Mouse (Mus musculus) liver, embryonic 14.5 days (tissue): ENCODE data around the gene Cxcl10. TPM values are rescaled to one million over a fixed set of nuclear protein-coding genes. Genes with fewer than 3 reads are reported as not detected.

Experiments used
- ATAC-seq: fragments of 200-750 bp; cut with Nextera tagmentation; 2 replicates; pipeline ENCODE4 v1.8.0; 2017; ENCODE audit warnings: moderate number of reproducible peaks, mild to moderate bottlenecking, moderate library complexity; ENCODE audit not compliant: insufficient read depth
- DNase-seq, 3 experiments: peaks; one replicate each; pipeline ENCODE4 v3.0.0-alpha.2; 2012 to 2013; ENCODE audit warnings: low read depth in 3 of 3, low spot score in 3 of 3
- H3K27ac ChIP-seq: fragments of 300-500 bp; sonication (generic); 2 replicates; pipeline ENCODE4 v1.5.1; 2014; ENCODE audit warnings: moderate library complexity, mild to moderate bottlenecking, control low read depth, inconsistent platforms
- H3K27me3 ChIP-seq: fragments of 300-500 bp; sonication (generic); 2 replicates; pipeline ENCODE4 v1.6.1; 2014; ENCODE audit warnings: mild to moderate bottlenecking, low read length, moderate library complexity; ENCODE audit not compliant: control insufficient read depth, insufficient read depth
- H3K36me3 ChIP-seq: fragments of 300-500 bp; sonication (generic); replicated peaks from 2 replicates; pipeline ENCODE4 v1.6.1; 2014; ENCODE audit warnings: low read depth; ENCODE audit not compliant: control insufficient read depth, insufficient read depth
- H3K4me1 ChIP-seq, 2 experiments: fragments of 200-500 bp in 1 of 2; fragments of 300-500 bp in 1 of 2; sonication (generic) in 1 of 2; replicated peaks; 2 replicates each; pipeline ENCODE4 v1.6.1; 2012 to 2014; ENCODE audit warnings: antibody characterized with exemption in 1 of 2, inconsistent platforms in 1 of 2, low read length in 1 of 2; ENCODE audit not compliant: control insufficient read depth in 2 of 2, insufficient read depth in 2 of 2
- H3K4me2 ChIP-seq: fragments of 300-500 bp; sonication (generic); 2 replicates; pipeline ENCODE4 v1.6.1; 2014; ENCODE audit warnings: low read depth, mild to moderate bottlenecking, control low read depth, moderate library complexity
- H3K4me3 ChIP-seq, 2 experiments: fragments of 200-500 bp in 1 of 2; fragments of 300-500 bp in 1 of 2; sonication (generic) in 1 of 2; 2 replicates each; pipeline ENCODE4 v1.5.1; 2012 to 2014; ENCODE audit warnings: low read depth in 2 of 2, low read length in 2 of 2, mild to moderate bottlenecking in 2 of 2, control low read depth in 1 of 2, inconsistent platforms in 1 of 2, moderate library complexity in 1 of 2; ENCODE audit not compliant: insufficient read depth in 1 of 2
- H3K9ac ChIP-seq: fragments of 300-500 bp; sonication (generic); replicated peaks from 2 replicates; pipeline ENCODE4 v1.6.1; 2014; ENCODE audit warnings: mild to moderate bottlenecking, control low read depth, moderate library complexity
- H3K9me3 ChIP-seq: fragments of 300-500 bp; sonication (generic); 2 replicates; pipeline ENCODE4 v1.6.1; 2016; ENCODE audit warnings: low read length, mixed read lengths; ENCODE audit not compliant: control insufficient read depth
- CTCF ChIP-seq: IDR thresholded peaks from 2 replicates; pipeline ENCODE4 v1.5.1; 2016; ENCODE audit warnings: antibody characterized with exemption, low read depth, control low read depth
- EP300 ChIP-seq: IDR thresholded peaks from 2 replicates; pipeline ENCODE4 v1.6.1; 2016; ENCODE audit warnings: antibody characterized with exemption, low read depth
- WGBS: fragments of 180-500 bp; shearing (Covaris S2); extraction: QIAGEN DNeasy Blood & Tissue Kit; methylation state at CpG from one replicate; pipeline ENCODE4 v1.1.7; 2014; ENCODE audit not compliant: insufficient replicate concordance; 5-methylcytosine and 5-hydroxymethylcytosine counted together
- polyA plus RNA-seq, 2 experiments: library from polyadenylated mRNA; depleted of rRNA in 1 of 2; stranded (reverse) in 1 of 2; unstranded in 1 of 2; fragments of >200 nt; fragmentation: Nextera tagmentation in 1 of 2; extraction: Ambion mirVana in 1 of 2; gene quantifications; 2 replicates each; pipeline versions ENCODE4 v1.2.1 to v1.2.3; 2012 to 2014

Cxcl10 gene
- polyA plus RNA-seq, 2 experiments, result 4.8 to 10.0 TPM

- H3K9ac ChIP-seq, result no peak overlapping the region
- no peak overlapping the region for H3K4me2 ChIP-seq
- peaks cover 0 to 3% of the 10 kb centered on the region in 2 experiments; a peak in 1 of 4 replicates for H3K4me1 ChIP-seq
- 59% methylated on average over 5 of the region's 5 CpGs for WGBS
- DNase-seq (no peak), ATAC-seq (no peak)
- TF ChIP-seq EP300, result no peak
- TF ChIP-seq CTCF, result no peak
- peaks cover 5% of the 10 kb centered on the region for H3K27me3 ChIP-seq
- H3K27ac ChIP-seq, result no peak overlapping the region
- H3K36me3 ChIP-seq, result no peaks in the 10 kb centered on the region
- no peak overlapping the region for H3K4me3 ChIP-seq
- no peaks in the 10 kb centered on the region for H3K9me3 ChIP-seq
Measured at GRCm38 (mm10) chr5:92386102-92386501, 37.4 kb upstream of the Cxcl10 start.

- TF ChIP-seq CTCF, result peak; percentile 85
- no peak for TF ChIP-seq EP300
- 35% methylated on average over 7 of the region's 7 CpGs for WGBS
- Histone ChIP-seq H3K4me3 (no peak overlapping the region), H3K36me3 (no peaks in the 10 kb centered on the region), H3K27ac (no peak overlapping the region), H3K9me3 (no peaks in the 10 kb centered on the region), H3K4me1 (peaks cover 0 to 3% of the 10 kb centered on the region in 2 experiments; a peak in 1 of 4 replicates), H3K9ac (no peak overlapping the region), H3K27me3 (peaks cover 3% of the 10 kb centered on the region; the same call in 1 of the 2 replicates), H3K4me2 (no peak overlapping the region)
- no peak for DNase-seq
- no peak for ATAC-seq
Measured at GRCm38 (mm10) chr5:92384855-92385254, 36.2 kb upstream of the Cxcl10 start.

GRCm38 (mm10) chr5:92383747-92384146 lies 35.1 kb upstream of the Cxcl10 start:
- 69% methylated on average over 7 of the region's 7 CpGs for WGBS
- H3K27ac ChIP-seq, result no peak overlapping the region
- TF ChIP-seq CTCF, result no peak
- TF ChIP-seq EP300, result no peak

GRCm38 (mm10) chr5:92382349-92382679 lies 33.6 kb upstream of the Cxcl10 start:
- H3K4me3 ChIP-seq, result no peak overlapping the region
- H3K27me3 ChIP-seq, result no peaks in the 10 kb centered on the region
- ATAC-seq, result no peak
- no peak overlapping the region for H3K27ac ChIP-seq
- H3K4me1 ChIP-seq, result peaks cover 0 to 3% of the 10 kb centered on the region in 2 experiments; a peak in 1 of 4 replicates
- WGBS, result 52% methylated on average over 9 of the region's 9 CpGs
- DNase-seq, result no peak
- TF ChIP-seq EP300, result no peak
- no peaks in the 10 kb centered on the region for H3K9me3 ChIP-seq
- no peaks in the 10 kb centered on the region for H3K36me3 ChIP-seq
- H3K4me2 ChIP-seq, result no peak overlapping the region
- no peak overlapping the region for H3K9ac ChIP-seq

More at GRCm38 (mm10) chr5:92383747-92384146, 35.1 kb upstream of the Cxcl10 start:
- Histone ChIP-seq H3K4me1 (peaks cover 0 to 3% of the 10 kb centered on the region in 2 experiments; a peak in 1 of 4 replicates), H3K36me3 (no peaks in the 10 kb centered on the region), H3K9ac (no peak overlapping the region), H3K9me3 (no peaks in the 10 kb centered on the region), H3K4me3 (no peak overlapping the region), H3K4me2 (no peak overlapping the region), H3K27me3 (peaks cover under 1% of the 10 kb centered on the region; the same call in 1 of the 2 replicates)
- no peak for DNase-seq
- no peak for ATAC-seq

GRCm38 (mm10) chr5:92381550-92382348 lies 33.1 kb upstream of the Cxcl10 start:
- WGBS, result 23% methylated on average over 12 of the region's 12 CpGs
- Histone ChIP-seq H3K4me2 (no peak overlapping the region), H3K27ac (no peak overlapping the region), H3K4me1 (peaks cover 0 to 8% of the 10 kb centered on the region in 2 experiments; a peak in 1 of 4 replicates), H3K27me3 (no peaks in the 10 kb centered on the region), H3K9ac (no peak overlapping the region), H3K36me3 (no peaks in the 10 kb centered on the region), H3K4me3 (no peak overlapping the region), H3K9me3 (no peaks in the 10 kb centered on the region)
- DNase-seq (peak in 2 of 3 experiments; percentile 54 to 56), ATAC-seq (peak; percentile 59; the same call in 1 of the 2 replicates)
- TF ChIP-seq EP300 (no peak), CTCF (peak; percentile 76)
